Mouse (Mus musculus): ENCODE measurements around the gene Ccdc88b. TPM values are rescaled to one million over a fixed set of nuclear protein-coding genes. Genes with fewer than 3 reads are reported as not detected.

The Ccdc88b gene
- polyA plus RNA-seq (2012; fragmentation: generic; extraction: Trizol) = 0.27 TPM
- long read RNA-seq, experiment 1 = 0 reads
- long read RNA-seq, experiment 2, partial matches to known transcripts = 0 of 1 reads
- long read RNA-seq, experiment 2, other reads (novel, unspliced or antisense) = 1 of 1 reads

DNA sequence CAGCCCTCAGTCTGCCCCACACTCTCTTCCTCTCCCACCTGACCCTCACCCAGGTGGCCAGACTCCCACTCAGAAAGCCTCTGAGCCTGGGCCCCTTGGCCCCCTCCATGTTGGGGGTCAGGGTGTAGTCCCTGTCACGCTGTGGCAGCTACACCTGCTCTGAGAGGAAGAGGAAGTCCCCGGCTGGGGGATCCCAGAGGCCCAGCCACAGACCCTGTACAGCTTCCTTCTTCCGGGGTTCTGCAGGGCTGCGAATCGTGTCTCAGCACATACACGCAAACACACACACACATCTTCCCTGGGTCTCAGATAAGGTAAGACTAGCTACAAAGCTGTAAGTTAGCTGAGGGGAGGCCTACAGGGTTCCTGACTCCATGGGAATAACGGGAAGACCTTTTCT lies at the start of gene Ccdc88b:
Gene Ccdc88b, minus strand, starts transcription at position 181 of the 400 bp plus-strand sequence.
- H3K27me3 ChIP-seq (ENCODE audit: control insufficient read depth, insufficient read depth, insufficient read length) = no peaks in the 10 kb centered on the region
- TF ChIP-seq CEBPB (IDR thresholded peaks at IDR 0.05; ENCODE audit: low read depth) = no peak
- TF ChIP-seq USF1 (IDR thresholded peaks at IDR 0.05; ENCODE audit: low read depth) = no peak
- TF ChIP-seq MAX (IDR thresholded peaks at IDR 0.05) = no peak
- no peak for TF ChIP-seq MYOD1 (IDR thresholded peaks at IDR 0.05; ENCODE audit: control insufficient read depth, insufficient read length, low read depth)
- no peak for TF ChIP-seq MYOG (IDR thresholded peaks at IDR 0.05; ENCODE audit: control insufficient read depth, extremely low read depth, insufficient read length)
- no peak for TF ChIP-seq CTCF (IDR thresholded peaks at IDR 0.05; ENCODE audit: control insufficient read depth, insufficient read depth, insufficient read length)
- TF ChIP-seq FOSL1 (IDR thresholded peaks at IDR 0.05; ENCODE audit: insufficient read depth, low read length, poor library complexity, severe bottlenecking) = no peak
- H3K36me3 ChIP-seq (ENCODE audit: control insufficient read depth, insufficient read depth) = no peaks in the 10 kb centered on the region
- H3K79me3 ChIP-seq (ENCODE audit: low read depth) = no peaks in the 10 kb centered on the region
- H3ac ChIP-seq (ENCODE audit: control insufficient read depth, insufficient read length, low read depth) = no peak within 1 kb of the TSS
- H3K79me2 ChIP-seq (ENCODE audit: control insufficient read depth, insufficient read depth) = no peaks in the 10 kb centered on the region
- no peak within 1 kb of the TSS for H3K4me3 ChIP-seq (ENCODE audit: insufficient read depth, poor library complexity, severe bottlenecking)

DNA sequence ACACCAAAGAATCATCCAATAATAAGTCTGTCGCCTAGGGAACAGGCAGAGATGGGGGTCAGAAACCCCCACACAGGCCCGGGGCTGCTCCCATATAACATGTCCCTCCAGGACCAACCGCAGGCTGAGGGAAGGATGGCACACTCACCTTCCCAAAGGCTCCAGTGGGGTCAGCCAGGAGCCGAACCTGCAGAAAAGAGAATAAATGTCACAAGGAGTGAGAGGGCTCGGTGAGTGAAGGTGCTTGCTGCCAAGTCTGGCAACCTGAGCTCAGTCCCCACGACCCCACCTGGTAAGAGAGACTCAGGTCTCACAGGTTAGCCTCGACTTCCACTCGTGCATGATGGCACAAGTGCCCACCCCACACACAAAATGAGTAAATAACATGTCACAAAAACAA lies 49.1 kb upstream of the Ccdc88b start:
- Histone ChIP-seq H3K4me3 (ENCODE audit: insufficient read depth, poor library complexity, severe bottlenecking) (no peak overlapping the region), H3K79me2 (ENCODE audit: control insufficient read depth, insufficient read depth) (peaks cover 45% of the 10 kb centered on the region), H3ac (ENCODE audit: control insufficient read depth, insufficient read length, low read depth) (no peak overlapping the region), H3K27me3 (ENCODE audit: control insufficient read depth, insufficient read depth, insufficient read length) (no peaks in the 10 kb centered on the region), H3K36me3 (ENCODE audit: control insufficient read depth, insufficient read depth) (peaks cover 24% of the 10 kb centered on the region), H3K79me3 (ENCODE audit: low read depth) (peaks cover 23% of the 10 kb centered on the region)
- TF ChIP-seq MAX (IDR thresholded peaks at IDR 0.05) (no peak), FOSL1 (IDR thresholded peaks at IDR 0.05; ENCODE audit: insufficient read depth, low read length, poor library complexity, severe bottlenecking) (no peak), CEBPB (IDR thresholded peaks at IDR 0.05; ENCODE audit: low read depth) (no peak), MYOD1 (IDR thresholded peaks at IDR 0.05; ENCODE audit: control insufficient read depth, insufficient read length, low read depth) (no peak), MYOG (IDR thresholded peaks at IDR 0.05; ENCODE audit: control insufficient read depth, extremely low read depth, insufficient read length) (no peak), USF1 (IDR thresholded peaks at IDR 0.05; ENCODE audit: low read depth) (no peak), CTCF (IDR thresholded peaks at IDR 0.05; ENCODE audit: control insufficient read depth, insufficient read depth, insufficient read length) (no peak)

DNA sequence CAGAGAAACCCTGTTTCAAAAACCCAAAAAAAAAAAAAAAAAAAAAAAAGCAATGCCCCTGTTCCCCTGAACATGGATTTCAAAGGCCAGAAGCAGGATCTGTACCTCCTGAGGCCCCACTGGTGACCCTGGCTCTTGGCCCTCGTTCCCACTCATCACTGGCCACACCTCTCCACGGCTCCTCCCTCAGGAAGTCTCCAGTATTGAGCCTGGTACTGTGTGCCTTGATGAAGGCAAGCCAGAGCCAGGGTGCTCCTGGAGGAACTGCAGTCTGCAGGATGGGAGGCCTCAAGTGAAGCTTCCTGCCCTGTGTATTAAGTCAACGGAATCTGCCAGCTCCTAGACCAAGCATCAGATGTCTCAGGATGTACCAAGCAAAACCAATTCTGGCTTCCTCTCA lies 48.2 kb upstream of the Ccdc88b start:
- Histone ChIP-seq H3K36me3 (ENCODE audit: control insufficient read depth, insufficient read depth) (peaks cover 15% of the 10 kb centered on the region), H3K79me2 (ENCODE audit: control insufficient read depth, insufficient read depth) (peaks cover 36% of the 10 kb centered on the region), H3ac (ENCODE audit: control insufficient read depth, insufficient read length, low read depth) (no peak overlapping the region), H3K79me3 (ENCODE audit: low read depth) (peaks cover 21% of the 10 kb centered on the region), H3K27me3 (ENCODE audit: control insufficient read depth, insufficient read depth, insufficient read length) (no peaks in the 10 kb centered on the region), H3K4me3 (ENCODE audit: insufficient read depth, poor library complexity, severe bottlenecking) (no peak overlapping the region)
- no peak for TF ChIP-seq MAX (IDR thresholded peaks at IDR 0.05)
- no peak for TF ChIP-seq USF1 (IDR thresholded peaks at IDR 0.05; ENCODE audit: low read depth)
- no peak for TF ChIP-seq FOSL1 (IDR thresholded peaks at IDR 0.05; ENCODE audit: insufficient read depth, low read length, poor library complexity, severe bottlenecking)
- TF ChIP-seq MYOD1 (IDR thresholded peaks at IDR 0.05; ENCODE audit: control insufficient read depth, insufficient read length, low read depth) = no peak
- no peak for TF ChIP-seq CEBPB (IDR thresholded peaks at IDR 0.05; ENCODE audit: low read depth)
- no peak for TF ChIP-seq MYOG (IDR thresholded peaks at IDR 0.05; ENCODE audit: control insufficient read depth, extremely low read depth, insufficient read length)
- no peak for TF ChIP-seq CTCF (IDR thresholded peaks at IDR 0.05; ENCODE audit: control insufficient read depth, insufficient read depth, insufficient read length)

DNA sequence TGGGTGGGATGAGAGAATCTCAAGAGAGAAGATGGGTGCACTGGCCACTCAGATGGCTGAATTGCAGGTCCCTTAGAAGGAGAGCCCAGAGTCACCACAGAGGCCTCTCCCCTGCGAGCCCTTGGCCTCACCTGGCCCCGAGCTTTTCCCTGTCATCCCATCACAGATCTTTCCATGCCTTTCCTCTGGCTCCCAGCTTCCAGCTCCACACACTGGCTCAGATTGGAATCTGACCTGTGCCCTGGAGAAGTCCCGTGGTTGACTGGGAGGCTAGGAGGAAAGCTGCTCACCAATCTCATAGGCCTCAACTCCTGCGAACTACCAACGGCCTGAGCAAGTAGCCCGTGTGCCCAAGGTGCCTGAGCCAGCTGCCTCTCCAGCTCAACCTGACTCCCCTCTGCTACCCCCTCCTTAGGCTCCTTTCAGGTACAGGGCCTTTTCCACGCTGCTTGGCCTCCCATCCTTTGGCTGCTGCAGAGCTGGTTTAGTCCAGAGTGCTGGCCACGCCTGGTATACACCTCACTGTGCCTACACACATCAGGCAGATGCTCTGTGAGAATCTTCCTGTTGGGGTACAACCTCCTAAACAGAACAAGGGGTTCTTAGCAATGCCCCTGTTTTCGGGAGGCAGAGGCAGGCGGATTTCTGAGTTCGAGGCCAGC lies 47.6 kb upstream of the Ccdc88b start:
- Histone ChIP-seq H3K79me2 (ENCODE audit: control insufficient read depth, insufficient read depth) (peaks cover 30% of the 10 kb centered on the region), H3K79me3 (ENCODE audit: low read depth) (peaks cover 19% of the 10 kb centered on the region), H3K36me3 (ENCODE audit: control insufficient read depth, insufficient read depth) (peaks cover 14% of the 10 kb centered on the region), H3K4me3 (ENCODE audit: insufficient read depth, poor library complexity, severe bottlenecking) (no peak overlapping the region), H3K27me3 (ENCODE audit: control insufficient read depth, insufficient read depth, insufficient read length) (no peaks in the 10 kb centered on the region), H3ac (ENCODE audit: control insufficient read depth, insufficient read length, low read depth) (no peak overlapping the region)
- TF ChIP-seq FOSL1 (IDR thresholded peaks at IDR 0.05; ENCODE audit: insufficient read depth, low read length, poor library complexity, severe bottlenecking) = no peak

DNA sequence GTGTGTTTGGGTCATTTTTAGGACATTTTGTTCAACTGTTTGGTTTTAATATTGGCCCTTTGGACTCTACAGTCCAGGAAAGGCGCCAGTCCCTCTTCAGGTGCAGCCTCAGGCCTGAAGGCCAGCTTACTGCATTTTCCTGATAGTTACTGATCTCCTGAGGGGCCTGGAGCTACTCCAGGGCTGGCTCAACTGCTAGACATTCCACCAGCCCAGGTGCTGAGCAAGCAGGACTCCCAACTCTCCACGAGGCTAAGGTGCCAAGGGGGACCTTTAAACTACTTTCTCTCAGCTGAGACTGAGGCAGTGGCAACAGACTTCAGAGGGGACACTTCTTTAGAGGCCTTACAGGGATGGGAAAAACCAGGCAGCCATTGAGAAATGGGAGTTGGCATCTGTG lies 46.8 kb upstream of the Ccdc88b start:
- peaks cover 19% of the 10 kb centered on the region for H3K79me3 ChIP-seq (ENCODE audit: low read depth)
- no peak overlapping the region for H3K4me3 ChIP-seq (ENCODE audit: insufficient read depth, poor library complexity, severe bottlenecking)
- H3ac ChIP-seq (ENCODE audit: control insufficient read depth, insufficient read length, low read depth) = no peak overlapping the region
- H3K27me3 ChIP-seq (ENCODE audit: control insufficient read depth, insufficient read depth, insufficient read length) = no peaks in the 10 kb centered on the region
- peaks cover 14% of the 10 kb centered on the region for H3K36me3 ChIP-seq (ENCODE audit: control insufficient read depth, insufficient read depth)
- H3K79me2 ChIP-seq (ENCODE audit: control insufficient read depth, insufficient read depth) = peaks cover 26% of the 10 kb centered on the region
- TF ChIP-seq MYOG (IDR thresholded peaks at IDR 0.05; ENCODE audit: control insufficient read depth, extremely low read depth, insufficient read length) (no peak), MYOD1 (IDR thresholded peaks at IDR 0.05; ENCODE audit: control insufficient read depth, insufficient read length, low read depth) (no peak), USF1 (IDR thresholded peaks at IDR 0.05; ENCODE audit: low read depth) (no peak), CEBPB (IDR thresholded peaks at IDR 0.05; ENCODE audit: low read depth) (no peak), CTCF (IDR thresholded peaks at IDR 0.05; ENCODE audit: control insufficient read depth, insufficient read depth, insufficient read length) (no peak), FOSL1 (IDR thresholded peaks at IDR 0.05; ENCODE audit: insufficient read depth, low read length, poor library complexity, severe bottlenecking) (no peak), MAX (IDR thresholded peaks at IDR 0.05) (no peak)

DNA sequence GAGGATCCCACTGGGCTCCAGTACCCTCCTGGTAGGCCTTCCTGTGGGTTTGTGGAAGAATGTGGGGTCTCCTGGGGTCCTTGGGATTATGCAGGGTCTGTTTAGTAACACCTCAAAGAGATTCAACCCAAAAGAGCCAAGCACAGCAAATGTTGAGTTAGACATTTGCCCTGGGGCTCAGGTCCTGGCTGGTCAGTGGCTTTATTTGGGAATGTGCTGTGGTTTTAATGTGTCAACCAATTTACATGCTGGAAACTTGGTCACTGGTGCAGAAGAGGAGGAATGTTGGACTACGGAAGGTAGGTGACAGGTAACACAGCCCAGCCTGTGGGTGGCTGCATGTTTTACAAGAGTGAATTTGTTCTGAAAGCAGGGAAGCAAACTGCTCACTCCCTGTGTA lies 45.0 kb upstream of the Ccdc88b start:
- Histone ChIP-seq H3ac (ENCODE audit: control insufficient read depth, insufficient read length, low read depth) (no peak overlapping the region), H3K36me3 (ENCODE audit: control insufficient read depth, insufficient read depth) (peaks cover 14% of the 10 kb centered on the region), H3K79me3 (ENCODE audit: low read depth) (peaks cover 10% of the 10 kb centered on the region), H3K79me2 (ENCODE audit: control insufficient read depth, insufficient read depth) (peaks cover 12% of the 10 kb centered on the region), H3K4me3 (ENCODE audit: insufficient read depth, poor library complexity, severe bottlenecking) (no peak overlapping the region), H3K27me3 (ENCODE audit: control insufficient read depth, insufficient read depth, insufficient read length) (no peaks in the 10 kb centered on the region)
- TF ChIP-seq MYOG (IDR thresholded peaks at IDR 0.05; ENCODE audit: control insufficient read depth, extremely low read depth, insufficient read length) (no peak), CEBPB (IDR thresholded peaks at IDR 0.05; ENCODE audit: low read depth) (no peak), FOSL1 (IDR thresholded peaks at IDR 0.05; ENCODE audit: insufficient read depth, low read length, poor library complexity, severe bottlenecking) (no peak), USF1 (IDR thresholded peaks at IDR 0.05; ENCODE audit: low read depth) (no peak), MYOD1 (IDR thresholded peaks at IDR 0.05; ENCODE audit: control insufficient read depth, insufficient read length, low read depth) (no peak), MAX (IDR thresholded peaks at IDR 0.05) (no peak), CTCF (IDR thresholded peaks at IDR 0.05; ENCODE audit: control insufficient read depth, insufficient read depth, insufficient read length) (no peak)
